Mouse (Mus musculus): Measurements from ENCODE around the gene Bbs7.
A peak's percentile ranks its signal among the peaks of the same experiment; 100 is the strongest.
"Not testable (repeated sequence)": the region's sequence is repeated elsewhere in the genome, so short reads cannot be mapped to it uniquely, and the experiment has no call there.

Bbs7 gene

GRCm38 (mm10) chr3:36613202-36613907 lies at the start of gene Bbs7:
Gene Bbs7 (minus strand): TSS chr3:36613477.
- DNase-seq (ENCODE audit: low spot score) = peak; percentile 93

DNA sequence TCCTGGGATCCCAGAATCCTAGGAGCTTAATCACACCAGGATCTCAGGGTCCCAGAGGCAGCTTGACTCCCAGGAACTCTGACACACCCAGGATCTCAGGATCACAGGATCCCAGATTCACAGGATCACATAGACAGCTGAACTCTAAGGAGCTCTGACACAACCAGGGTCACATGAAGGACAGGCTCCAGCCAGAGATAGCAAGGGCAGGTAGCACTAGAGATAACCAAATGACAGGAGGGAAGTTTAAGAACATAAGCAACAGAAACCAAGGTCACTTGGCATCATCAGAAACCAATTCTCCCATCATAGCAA lies 31.9 kb upstream of the Bbs7 start:
- not testable (repeated sequence) for DNase-seq (ENCODE audit: low spot score)

DNA sequence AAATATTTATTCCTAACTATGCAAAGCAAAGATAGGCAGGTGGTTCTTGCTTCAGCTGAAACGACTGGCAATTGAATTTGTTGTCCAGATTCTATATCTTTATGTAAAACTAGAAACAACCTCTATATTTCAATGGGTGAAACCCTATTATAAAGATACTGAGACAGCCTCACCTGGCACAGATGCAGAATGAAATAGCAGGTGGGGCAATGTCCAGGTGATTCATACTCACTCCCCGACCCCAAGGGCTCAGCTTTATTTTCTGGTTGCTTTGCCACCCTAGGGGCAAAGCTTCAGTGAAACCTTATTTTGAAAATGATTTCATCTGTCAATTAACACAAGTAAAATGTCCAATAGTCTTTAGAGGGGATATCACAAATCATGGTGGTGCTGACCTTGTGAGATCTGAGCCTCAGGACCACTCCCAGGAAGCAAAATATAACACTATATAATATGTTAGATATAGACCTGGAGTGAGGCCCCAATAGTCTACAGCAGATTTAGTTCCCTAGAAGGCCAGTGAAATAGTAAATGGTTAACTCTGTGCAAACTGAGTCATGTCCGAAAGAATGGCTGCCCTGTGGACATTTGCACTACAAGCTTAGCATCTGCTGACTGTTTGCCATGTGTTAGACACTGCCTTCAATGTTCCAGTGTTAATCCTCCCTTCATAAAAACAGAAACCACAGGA lies 31.4 kb upstream of the Bbs7 start:
- no peak for DNase-seq (ENCODE audit: low spot score)

DNA sequence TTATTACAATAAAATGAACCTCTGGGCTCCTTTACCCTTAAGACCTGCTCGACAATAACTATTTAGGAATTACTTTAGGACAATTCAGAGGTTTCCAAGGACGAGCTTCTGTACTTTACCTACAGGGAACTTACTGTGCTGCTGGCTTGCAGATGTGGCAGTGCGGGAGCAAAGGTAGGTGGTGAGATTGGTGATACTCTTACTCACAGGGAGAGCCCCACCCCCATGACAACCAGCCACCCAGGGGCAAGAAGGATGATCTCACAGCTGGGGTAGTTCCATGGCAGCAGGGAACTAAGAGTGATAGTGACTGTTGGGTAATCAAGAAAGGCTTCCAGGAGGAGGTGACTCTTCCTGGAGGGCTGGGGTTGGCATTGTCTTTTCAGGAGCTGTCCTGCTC lies 30.1 kb upstream of the Bbs7 start:
- no peak for DNase-seq (ENCODE audit: low spot score)

GRCm38 (mm10) chr3:36642736-36643135 lies 29.5 kb upstream of the Bbs7 start:
- peak; percentile 51 for DNase-seq (ENCODE audit: low spot score)

DNA sequence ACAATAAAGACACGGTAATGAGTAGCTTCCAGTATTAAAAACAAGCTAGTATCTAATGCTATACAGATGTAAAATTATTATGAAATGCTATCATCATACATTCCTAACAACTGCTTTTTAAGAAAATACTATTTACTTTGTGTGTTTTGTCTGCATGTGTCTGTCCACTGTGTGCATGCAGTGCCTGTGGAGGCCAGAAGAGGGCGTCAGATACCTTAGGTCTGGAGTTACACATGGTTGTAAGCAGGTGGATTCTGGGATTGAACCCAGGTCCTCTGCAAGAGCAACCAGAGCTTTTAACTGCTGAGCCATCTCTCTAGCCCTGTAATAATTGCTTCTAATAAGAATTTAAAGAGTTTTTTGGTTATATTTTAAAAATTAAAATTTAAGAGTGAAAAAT lies 27.5 kb upstream of the Bbs7 start:
- no peak for DNase-seq (ENCODE audit: low spot score)

DNA sequence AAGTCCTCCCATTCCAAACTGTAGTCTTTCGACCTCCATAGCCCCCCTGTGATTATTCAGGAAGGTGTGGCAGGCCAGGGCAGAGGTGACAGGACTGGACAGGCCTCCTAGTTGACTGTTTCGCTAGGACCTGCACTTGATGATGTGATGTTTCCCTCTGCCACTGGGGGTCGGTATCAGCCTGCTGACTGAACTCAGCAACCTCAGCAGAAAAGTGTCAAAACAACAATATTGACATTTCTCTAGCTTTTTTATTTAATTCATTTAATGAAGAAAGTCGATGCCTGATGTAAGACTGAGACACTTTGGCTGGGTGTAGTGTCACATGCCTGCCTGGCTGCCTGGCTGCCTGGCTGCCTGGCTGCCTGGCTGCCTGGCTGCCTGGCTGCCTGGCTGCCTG lies 22.2 kb upstream of the Bbs7 start:
- DNase-seq (ENCODE audit: low spot score) = no peak

- DNase-seq (ENCODE audit: low spot score) = no peak
Measured at GRCm38 (mm10) chr3:36626803-36627202, 13.5 kb upstream of the Bbs7 start.

- DNase-seq (ENCODE audit: low spot score) = no peak
Measured at GRCm38 (mm10) chr3:36618181-36618580, 4.9 kb upstream of the Bbs7 start.

DNA sequence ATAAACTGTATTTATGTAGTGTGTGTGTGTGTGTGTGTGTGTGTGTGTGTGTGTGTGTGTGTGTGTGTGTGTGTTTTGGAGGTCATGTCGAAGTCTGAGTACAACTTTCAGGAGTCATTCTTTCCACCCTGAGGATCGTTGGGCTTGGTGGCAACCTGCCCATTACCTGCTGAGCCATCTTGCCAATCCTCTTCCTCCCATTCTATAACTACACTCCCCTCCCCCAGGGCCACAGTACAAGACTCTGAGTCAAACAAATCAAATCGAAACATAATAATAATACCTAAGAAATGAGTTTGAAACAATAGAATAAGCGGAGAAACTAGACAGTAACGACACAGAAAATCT lies 605 bp upstream of the Bbs7 start:
- no peak for DNase-seq (ENCODE audit: low spot score)

- DNase-seq (ENCODE audit: low spot score) = no peak
Measured at GRCm38 (mm10) chr3:36612687-36613086, 590 bp downstream of the Bbs7 start.

GRCm38 (mm10) chr3:36605894-36606783 lies 7.1 kb downstream of the Bbs7 start:
- DNase-seq (ENCODE audit: low spot score) = no peak

- not testable (repeated sequence) for DNase-seq (ENCODE audit: low spot score)
Measured at GRCm38 (mm10) chr3:36599773-36600172, 13.5 kb downstream of the Bbs7 start.

DNA sequence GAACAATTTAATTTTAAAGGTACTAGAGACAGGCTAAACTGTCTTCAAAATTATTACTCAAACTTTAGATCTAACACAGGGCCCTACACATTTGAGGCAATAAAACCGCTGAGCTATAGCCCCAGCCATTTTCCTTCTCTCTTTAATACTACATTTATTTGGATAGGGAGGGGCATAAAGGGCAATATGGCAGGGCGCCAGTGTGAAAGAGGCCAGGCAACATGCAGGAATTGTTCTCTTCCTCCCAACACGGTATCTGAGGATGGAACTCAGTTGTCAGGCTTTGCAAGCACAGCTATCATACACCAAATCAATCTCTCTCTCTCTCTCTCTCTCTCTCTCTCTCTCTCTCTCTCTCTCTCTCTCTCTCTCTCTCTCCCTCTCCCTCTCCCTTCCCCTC lies 14.5 kb downstream of the Bbs7 start:
- DNase-seq (ENCODE audit: low spot score) = no peak

DNA sequence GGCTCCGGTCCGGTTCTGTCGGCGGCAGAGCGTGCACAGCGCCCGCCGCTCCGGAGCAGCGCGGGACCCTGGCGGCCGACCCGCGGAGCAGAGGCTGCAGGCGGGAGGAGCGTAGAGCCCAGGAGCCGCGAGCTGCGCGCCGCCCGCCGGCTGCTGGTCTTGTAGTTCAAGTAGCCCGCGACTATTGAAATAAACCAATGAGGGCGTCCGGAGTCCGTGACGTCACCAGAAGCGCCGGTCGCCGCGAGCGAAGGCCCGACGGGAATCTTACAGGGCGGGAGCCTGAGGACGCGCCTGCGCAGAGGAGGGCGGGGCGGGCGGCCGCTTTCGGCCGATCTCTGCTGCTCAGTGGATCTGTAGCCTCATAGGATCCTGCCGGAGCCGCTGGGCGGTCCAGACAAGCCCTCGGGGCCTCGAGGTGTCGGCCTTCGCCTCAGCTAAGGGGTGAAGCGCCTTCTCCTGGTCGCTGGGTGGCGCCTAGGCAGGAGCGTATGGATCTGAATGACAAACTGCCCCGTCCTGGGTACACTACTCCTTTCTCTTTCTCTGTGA lies 41.4 kb downstream of the Bbs7 start, which contains the start of gene Ccna2:
Gene Ccna2 (minus strand): TSS at position 324 of the 552 bp plus-strand sequence.
- DNase-seq (ENCODE audit: low spot score) = peak; percentile 93

- DNase-seq (ENCODE audit: low spot score) = no peak
Measured at GRCm38 (mm10) chr3:36571361-36571826, 41.9 kb downstream of the Bbs7 start.

GRCm38 (mm10) chr3:36569836-36570235 lies 43.4 kb downstream of the Bbs7 start:
- no peak for DNase-seq (ENCODE audit: low spot score)

- DNase-seq (ENCODE audit: low spot score) = no peak
Measured at GRCm38 (mm10) chr3:36563666-36564065, 49.6 kb downstream of the Bbs7 start.

- DNase-seq (ENCODE audit: low spot score) = no peak
Measured at GRCm38 (mm10) chr3:36559606-36560005, 53.7 kb downstream of the Bbs7 start.

DNA sequence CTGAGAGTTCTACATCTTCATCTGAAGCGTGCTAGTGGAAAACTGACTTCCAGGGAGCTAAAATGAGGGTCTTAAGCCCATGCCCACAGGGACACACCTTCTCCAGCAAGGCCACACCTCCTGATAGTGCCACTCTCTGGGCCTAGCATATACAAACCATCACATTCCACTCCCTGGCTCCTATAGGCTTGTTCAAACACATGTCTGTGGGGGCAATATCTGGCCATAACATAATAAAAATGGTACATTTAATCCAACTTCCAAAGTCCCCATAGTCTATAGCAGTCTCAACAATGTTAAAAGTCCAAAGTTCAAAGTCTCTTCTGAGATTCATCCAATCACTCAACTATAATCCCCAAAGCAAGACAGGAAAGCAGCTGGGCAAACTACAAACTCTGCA lies 55.7 kb downstream of the Bbs7 start:
- DNase-seq (ENCODE audit: low spot score) = no peak

DNA sequence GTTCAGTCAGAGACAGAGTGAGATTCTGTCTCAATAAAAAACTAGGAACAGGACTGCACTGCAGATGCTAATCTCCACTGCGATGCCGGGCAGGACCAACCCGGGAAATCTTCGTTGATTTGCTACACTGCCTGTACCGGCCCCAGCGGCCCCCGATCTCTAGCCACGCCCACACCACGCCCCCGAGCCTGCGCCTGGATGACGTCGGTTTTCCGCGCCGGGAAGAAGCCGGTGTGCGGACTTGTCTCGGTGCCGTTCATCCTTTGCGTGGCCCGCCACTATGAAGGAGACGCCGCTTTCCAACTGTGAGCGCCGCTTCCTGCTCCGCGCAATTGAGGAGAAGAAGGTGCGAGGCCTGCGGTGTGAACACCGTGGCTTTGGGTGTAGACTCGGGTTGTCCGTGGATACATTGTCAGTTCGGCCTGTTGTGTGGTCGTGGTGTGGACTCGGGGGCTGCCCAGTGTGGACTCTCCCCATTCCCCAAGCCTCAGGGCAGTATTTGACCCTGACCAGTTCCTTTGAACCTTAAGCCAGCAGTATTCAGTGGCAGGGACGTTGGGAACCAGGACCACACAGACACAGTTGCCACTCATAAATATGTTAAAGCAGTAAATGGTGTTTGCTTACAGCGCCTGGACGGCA lies 60.8 kb downstream of the Bbs7 start, which contains the start of gene Exosc9:
Gene Exosc9 (plus strand): TSS at position 201 of the 642 bp plus-strand sequence.
- DNase-seq (ENCODE audit: low spot score) = peak; percentile 86

DNA sequence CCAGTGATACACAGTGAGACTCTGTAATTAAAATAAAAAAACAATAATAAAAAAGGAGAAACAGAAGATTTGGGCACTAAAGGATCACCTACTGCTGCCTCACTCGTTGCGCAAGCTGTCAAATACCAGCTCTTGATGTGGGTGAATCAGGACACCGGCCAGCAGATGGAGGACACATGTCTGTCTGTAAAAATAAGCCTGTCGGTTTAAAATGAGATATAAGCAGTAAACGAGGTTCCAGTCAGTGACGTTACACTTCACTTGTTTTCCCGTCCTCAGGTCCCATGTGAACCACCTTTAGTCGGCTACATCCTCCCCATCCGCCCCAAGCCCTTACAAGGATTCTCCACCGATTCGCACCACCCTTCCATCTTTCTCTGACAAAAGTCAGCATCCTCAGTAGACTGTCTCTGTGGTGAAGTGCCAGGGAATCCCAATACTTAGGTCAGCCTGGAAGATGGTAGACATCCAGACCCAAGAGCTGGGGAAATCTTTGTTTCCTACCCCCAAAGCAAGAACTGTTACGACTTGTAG lies 61.4 kb downstream of the Bbs7 start:
- DNase-seq (ENCODE audit: low spot score) = no peak
